Mouse (Mus musculus) liver, embryonic 15.5 days (tissue): ENCODE results near the gene Ppp1r3f. TPM values are rescaled to one million over a fixed set of nuclear protein-coding genes. Genes with fewer than 3 reads are reported as not detected.

ENCODE experiments used
- ATAC-seq: fragments of 200-750 bp; cut with Nextera tagmentation; 2 replicates; pipeline ENCODE4 v1.8.0; 2017; ENCODE audit warnings: moderate number of reproducible peaks, mild to moderate bottlenecking, moderate library complexity; ENCODE audit not compliant: insufficient read depth
- H3K27ac ChIP-seq: fragments of 300-500 bp; sonication (generic); replicated peaks from 2 replicates; pipeline ENCODE4 v1.5.1; 2015; ENCODE audit warnings: mild to moderate bottlenecking, inconsistent platforms
- H3K27me3 ChIP-seq: fragments of 300-500 bp; sonication (generic); 2 replicates; pipeline ENCODE4 v1.6.1; 2015; ENCODE audit warnings: mild to moderate bottlenecking, inconsistent platforms
- H3K36me3 ChIP-seq: fragments of 300-500 bp; sonication (generic); replicated peaks from 2 replicates; pipeline ENCODE4 v1.6.1; 2015; ENCODE audit warnings: moderate library complexity, mild to moderate bottlenecking, inconsistent platforms
- H3K4me1 ChIP-seq: fragments of 300-500 bp; sonication (generic); replicated peaks from 2 replicates; pipeline ENCODE4 v1.6.1; 2015; ENCODE audit warnings: inconsistent platforms
- H3K4me2 ChIP-seq: fragments of 300-500 bp; sonication (generic); 2 replicates; pipeline ENCODE4 v1.6.1; 2015; ENCODE audit warnings: moderate library complexity, mild to moderate bottlenecking, inconsistent platforms
- H3K4me3 ChIP-seq: fragments of 300-500 bp; sonication (generic); replicated peaks from 2 replicates; pipeline ENCODE4 v1.5.1; 2015; ENCODE audit warnings: mild to moderate bottlenecking, inconsistent platforms
- H3K9ac ChIP-seq: fragments of 300-500 bp; sonication (generic); 2 replicates; pipeline ENCODE4 v1.6.1; 2015; ENCODE audit warnings: moderate library complexity, mild to moderate bottlenecking, inconsistent platforms
- H3K9me3 ChIP-seq: fragments of 300-500 bp; sonication (generic); replicated peaks from 2 replicates; pipeline ENCODE4 v1.6.1; 2016; ENCODE audit warnings: inconsistent platforms
- WGBS: fragments of 180-500 bp; shearing (Covaris S2); methylation state at CpG from one replicate; pipeline ENCODE4 v1.1.7; 2015; ENCODE audit warnings: mixed read lengths; ENCODE audit not compliant: insufficient replicate concordance; 5-methylcytosine and 5-hydroxymethylcytosine counted together
- polyA plus RNA-seq: library from polyadenylated mRNA; unstranded; fragments of >200 nt; fragmentation: Nextera tagmentation; extraction: Ambion mirVana; gene quantifications from 2 replicates; pipeline ENCODE4 v1.2.1, GENCODE M21; 2015

Gene Ppp1r3f
- polyA plus RNA-seq, 1 experiment from 2014 or later: 0.06 TPM

DNA sequence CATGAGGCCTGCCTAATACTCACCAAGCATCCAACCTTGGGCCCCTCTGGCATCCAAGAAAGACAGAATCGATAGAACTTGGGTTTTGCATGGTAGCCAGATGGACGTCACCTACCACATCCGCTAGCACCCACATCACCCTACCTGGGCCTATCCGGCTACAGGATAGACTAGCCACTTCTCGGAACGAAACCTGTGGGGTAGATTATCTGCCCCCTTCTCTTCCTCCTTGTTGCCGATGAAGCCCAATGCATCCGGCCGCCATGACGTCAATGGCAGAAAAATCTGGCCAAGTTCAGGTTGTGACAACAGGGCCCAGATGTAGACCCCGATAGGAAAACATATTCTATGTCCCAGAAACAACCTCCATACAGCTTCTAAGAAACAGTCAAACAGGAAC is 9.8 kb upstream of the Ppp1r3f start:
- Histone ChIP-seq H3K9me3 (no peaks in the 10 kb centered on the region), H3K4me3 (no peak overlapping the region), H3K4me1 (no peaks in the 10 kb centered on the region), H3K27ac (no peak overlapping the region), H3K4me2 (no peak overlapping the region), H3K27me3 (no peaks in the 10 kb centered on the region), H3K36me3 (no peaks in the 10 kb centered on the region), H3K9ac (no peak overlapping the region)
- no peak for ATAC-seq
- 83% methylated on average over 11 of the region's 11 CpGs for WGBS

- no peaks in the 10 kb centered on the region for H3K27me3 ChIP-seq
- no peak overlapping the region for H3K4me3 ChIP-seq
- H3K9ac ChIP-seq: no peak overlapping the region
- no peaks in the 10 kb centered on the region for H3K9me3 ChIP-seq
- H3K4me2 ChIP-seq: no peak overlapping the region
- no peak for ATAC-seq
- no peak overlapping the region for H3K27ac ChIP-seq
- H3K36me3 ChIP-seq: no peaks in the 10 kb centered on the region
- whole genome bisulfite sequencing: 77% methylated on average over 2 of the region's 2 CpGs
- no peaks in the 10 kb centered on the region for H3K4me1 ChIP-seq
These were observed 7.1 kb upstream of the Ppp1r3f start for GRCm38 (mm10) chrX:7581151-7581550.

GRCm38 (mm10) chrX:7574885-7575231 is 775 bp upstream of the Ppp1r3f start:
- Histone ChIP-seq H3K36me3 (no peaks in the 10 kb centered on the region), H3K27ac (peak overlapping the region; percentile 81), H3K27me3 (no peaks in the 10 kb centered on the region), H3K4me3 (peak overlapping the region; percentile 74), H3K4me1 (peaks cover 38% of the 10 kb centered on the region), H3K9me3 (no peaks in the 10 kb centered on the region), H3K4me2 (peak overlapping the region; percentile 71), H3K9ac (peak overlapping the region; percentile 32; the same call in 1 of the 2 replicates)
- ATAC-seq: no peak
- WGBS: 16% methylated on average over 6 of the region's 6 CpGs

DNA sequence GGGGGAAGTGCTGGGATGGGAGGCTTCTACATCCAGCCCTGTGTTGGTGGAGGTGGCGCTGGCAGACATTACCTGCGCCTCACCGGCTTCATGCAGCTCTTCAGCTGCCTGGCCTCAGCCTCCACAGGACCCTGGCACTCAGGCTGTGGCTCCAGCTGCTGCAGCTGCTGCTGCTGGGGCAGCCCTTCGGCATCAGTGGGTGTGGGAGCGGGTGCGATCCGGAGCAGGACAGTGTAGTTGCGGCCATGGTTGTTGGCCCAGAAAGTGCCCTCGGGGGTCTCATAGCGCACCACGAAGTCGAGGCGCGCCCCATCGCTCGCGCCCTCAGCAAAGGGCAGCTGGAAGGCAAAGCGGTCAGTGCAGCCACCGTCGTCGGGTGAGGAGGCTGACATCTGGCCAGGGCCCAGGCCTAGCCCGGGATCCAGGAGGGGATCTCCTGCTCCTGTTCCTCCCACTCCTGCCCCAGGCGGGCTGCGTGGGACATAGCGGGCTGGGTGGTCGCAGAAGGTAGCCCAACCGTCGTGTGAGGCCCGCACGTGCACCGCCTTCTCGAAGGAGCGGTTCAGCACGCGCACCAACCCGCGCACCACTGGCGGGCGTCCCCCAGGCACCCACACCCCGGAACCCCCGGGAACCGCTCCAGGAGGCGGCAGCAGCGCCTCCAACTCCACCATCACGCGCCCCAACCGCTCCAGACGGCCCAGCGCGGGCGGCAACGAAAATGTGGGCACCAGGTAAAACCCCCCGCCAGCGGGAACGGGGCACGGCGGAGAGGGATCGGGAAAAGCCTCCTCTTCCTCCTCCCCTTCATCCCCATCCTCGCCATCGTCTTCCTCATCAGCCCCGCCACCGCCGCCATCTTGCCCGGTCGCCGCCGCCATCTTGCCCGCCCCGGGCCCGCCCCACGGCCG is 652 bp downstream of the Ppp1r3f start, which contains the start of gene Foxp3:
Gene Foxp3 (plus strand): TSS at position 469 of the 911 bp plus-strand sequence.
- 37% methylated on average over 71 of the region's 72 CpGs for WGBS
- H3K4me1 ChIP-seq: peaks cover 38% of the 10 kb centered on the region
- H3K9me3 ChIP-seq: no peaks in the 10 kb centered on the region
- H3K36me3 ChIP-seq: no peaks in the 10 kb centered on the region
- H3K9ac ChIP-seq: peak within 1 kb of the TSS; percentile 80
- peak within 1 kb of the TSS; percentile 74 for H3K4me3 ChIP-seq
- no peaks in the 10 kb centered on the region for H3K27me3 ChIP-seq
- peak within 1 kb of the TSS; percentile 83 for H3K4me2 ChIP-seq
- peak within 1 kb of the TSS; percentile 81 for H3K27ac ChIP-seq
- ATAC-seq: peak; percentile 52

DNA sequence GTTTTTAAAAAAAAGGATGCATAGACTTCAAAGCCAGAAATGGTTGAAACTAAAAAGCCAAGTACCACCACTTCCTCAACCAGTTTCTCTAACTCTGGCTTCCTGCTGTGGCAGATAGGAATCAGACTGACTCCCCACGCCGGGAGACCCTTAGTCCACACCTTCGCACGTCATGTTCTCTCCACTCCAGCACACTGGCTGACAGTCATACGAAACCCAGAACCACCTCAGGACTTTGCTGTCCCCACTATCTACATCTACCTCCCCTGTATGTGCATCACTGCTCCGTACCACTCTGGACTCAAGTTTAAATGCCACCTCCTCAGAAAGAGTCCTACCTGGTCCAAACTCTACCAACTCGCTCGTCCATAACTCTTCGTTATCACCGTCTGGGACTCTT is 1.6 kb downstream of the Ppp1r3f start:
- Histone ChIP-seq H3K27ac (0 out of 2 replicates have a peak overlapping the region, but pooled peaks have one; percentile 81), H3K9ac (no peak overlapping the region), H3K9me3 (no peaks in the 10 kb centered on the region), H3K4me3 (peak overlapping the region; percentile 74), H3K36me3 (no peaks in the 10 kb centered on the region), H3K27me3 (no peaks in the 10 kb centered on the region), H3K4me1 (peaks cover 38% of the 10 kb centered on the region), H3K4me2 (peak overlapping the region; percentile 83)
- 44% methylated on average over 10 of the region's 10 CpGs for WGBS
- no peak for ATAC-seq

DNA sequence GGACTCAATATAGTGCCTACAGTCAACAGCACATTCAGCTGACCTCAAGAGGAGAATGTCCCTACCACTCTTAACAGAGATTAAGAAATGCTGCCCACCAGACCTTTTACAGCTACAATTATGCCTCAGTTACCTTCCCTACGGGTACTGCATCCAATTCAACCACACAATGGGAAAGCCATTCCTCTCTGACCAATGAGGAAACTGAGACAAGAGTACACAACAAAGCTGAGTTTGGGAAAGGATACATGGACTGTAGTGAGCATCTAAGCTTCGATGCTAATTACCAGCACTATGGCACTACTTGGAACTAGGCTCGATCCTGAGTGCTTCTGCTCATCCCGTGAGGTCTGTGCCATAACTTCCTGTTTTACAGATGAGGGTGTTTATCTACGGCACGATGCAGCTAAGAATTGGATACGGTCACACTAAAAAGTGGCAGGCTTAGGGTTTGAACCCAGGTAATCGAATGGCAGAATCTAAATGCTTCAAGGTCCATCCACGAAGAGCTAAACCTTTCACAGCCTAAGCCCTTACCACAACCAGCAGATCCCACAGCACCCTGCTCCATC is 2.4 kb downstream of the Ppp1r3f start:
- H3K4me2 ChIP-seq: no peak overlapping the region

GRCm38 (mm10) chrX:7570481-7571175 is 3.5 kb downstream of the Ppp1r3f start:
- Histone ChIP-seq H3K9ac (no peak overlapping the region), H3K4me1 (peaks cover 38% of the 10 kb centered on the region), H3K36me3 (no peaks in the 10 kb centered on the region), H3K9me3 (no peaks in the 10 kb centered on the region), H3K4me2 (no peak overlapping the region), H3K27me3 (no peaks in the 10 kb centered on the region), H3K4me3 (no peak overlapping the region), H3K27ac (no peak overlapping the region)
- ATAC-seq: no peak
- WGBS: 34% methylated on average over 7 of the region's 7 CpGs

More for the DNA sequence above, 2.4 kb downstream of the Ppp1r3f start:
- Histone ChIP-seq H3K9me3 (no peaks in the 10 kb centered on the region), H3K9ac (no peak overlapping the region), H3K4me1 (peaks cover 38% of the 10 kb centered on the region), H3K36me3 (no peaks in the 10 kb centered on the region), H3K4me3 (no peak overlapping the region), H3K27me3 (no peaks in the 10 kb centered on the region), H3K27ac (no peak overlapping the region)
- ATAC-seq: no peak
- WGBS: 59% methylated on average over 9 of the region's 9 CpGs

- Histone ChIP-seq H3K9ac (no peak overlapping the region), H3K4me1 (peaks cover 18% of the 10 kb centered on the region), H3K4me3 (no peak overlapping the region), H3K4me2 (no peak overlapping the region), H3K27me3 (no peaks in the 10 kb centered on the region), H3K27ac (no peak overlapping the region), H3K9me3 (no peaks in the 10 kb centered on the region), H3K36me3 (no peaks in the 10 kb centered on the region)
- ATAC-seq: no peak
- 57% methylated on average over 9 of the region's 9 CpGs for WGBS
These were observed 6.6 kb downstream of the Ppp1r3f start for GRCm38 (mm10) chrX:7567491-7567890.

- Histone ChIP-seq H3K4me2 (no peak overlapping the region), H3K9me3 (no peaks in the 10 kb centered on the region), H3K27ac (no peak overlapping the region), H3K4me1 (peaks cover 6% of the 10 kb centered on the region; the same call in 1 of the 2 replicates), H3K9ac (no peak overlapping the region), H3K4me3 (no peak overlapping the region), H3K27me3 (no peaks in the 10 kb centered on the region), H3K36me3 (no peaks in the 10 kb centered on the region)
- WGBS: 31% methylated on average over 6 of the region's 6 CpGs
- ATAC-seq: no peak
These were observed 7.7 kb downstream of the Ppp1r3f start for GRCm38 (mm10) chrX:7566352-7566751.

DNA sequence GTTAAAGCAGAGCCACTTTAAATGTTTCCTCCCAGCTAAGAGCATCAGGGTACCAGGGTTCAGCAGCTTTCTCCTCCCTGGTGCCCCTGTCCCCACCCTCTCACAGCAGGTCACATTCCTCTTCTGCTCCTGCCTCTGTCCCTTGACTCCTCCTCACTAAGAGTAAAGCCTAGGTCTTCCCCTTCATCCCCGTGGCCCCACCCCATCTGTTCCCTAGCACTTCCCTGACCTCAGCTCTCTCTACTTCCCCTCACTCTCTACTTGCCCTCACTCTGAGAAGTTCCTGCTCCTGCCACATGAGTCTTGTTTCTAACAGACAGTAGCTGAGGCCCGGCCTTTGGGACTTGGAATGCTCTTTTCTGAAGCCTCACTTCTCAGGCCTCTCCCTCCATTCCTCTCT is 11.0 kb downstream of the Ppp1r3f start:
- Histone ChIP-seq H3K4me3 (no peak overlapping the region), H3K27ac (no peak overlapping the region), H3K27me3 (no peaks in the 10 kb centered on the region), H3K9ac (no peak overlapping the region), H3K9me3 (no peaks in the 10 kb centered on the region), H3K36me3 (no peaks in the 10 kb centered on the region), H3K4me1 (no peaks in the 10 kb centered on the region), H3K4me2 (no peak overlapping the region)
- ATAC-seq: no peak
- 21% methylated on average over 2 of the region's 2 CpGs for WGBS

DNA sequence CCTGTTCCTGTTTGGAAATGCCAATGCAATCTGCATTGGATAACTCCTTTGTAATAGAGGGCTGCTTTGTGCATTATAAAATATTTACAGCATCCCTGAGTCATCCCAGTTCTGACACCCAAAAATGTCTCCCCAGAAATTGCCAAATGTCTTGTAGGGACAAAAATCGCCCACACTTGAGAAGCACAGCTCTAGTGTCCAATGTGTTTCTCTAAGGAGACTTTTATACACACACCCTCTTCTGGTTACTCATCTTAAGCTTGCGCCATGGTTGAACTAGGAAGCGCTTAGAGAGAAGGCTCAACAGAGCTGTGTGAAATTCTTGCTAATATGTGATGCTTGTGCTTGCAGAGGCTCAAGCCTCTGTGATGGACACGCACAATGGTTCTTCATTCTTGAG is 20.6 kb downstream of the Ppp1r3f start:
- H3K27me3 ChIP-seq: no peaks in the 10 kb centered on the region
- H3K9ac ChIP-seq: no peak overlapping the region
- 75% methylated on average over 4 of the region's 4 CpGs for WGBS
- H3K36me3 ChIP-seq: no peaks in the 10 kb centered on the region
- H3K27ac ChIP-seq: no peak overlapping the region
- no peak overlapping the region for H3K4me2 ChIP-seq
- H3K4me1 ChIP-seq: no peaks in the 10 kb centered on the region
- ATAC-seq: no peak
- no peaks in the 10 kb centered on the region for H3K9me3 ChIP-seq
- H3K4me3 ChIP-seq: no peak overlapping the region
